Mouse (Mus musculus): ENCODE measurements around the gene Tead1. TPM values are rescaled to one million over a fixed set of nuclear protein-coding genes. Genes with fewer than 3 reads are reported as not detected.
A peak's percentile ranks its signal among the peaks of the same experiment; 100 is the strongest.

Tead1 gene
- polyA plus RNA-seq, 1 experiment from 2014 or later, result 15.9 TPM

DNA sequence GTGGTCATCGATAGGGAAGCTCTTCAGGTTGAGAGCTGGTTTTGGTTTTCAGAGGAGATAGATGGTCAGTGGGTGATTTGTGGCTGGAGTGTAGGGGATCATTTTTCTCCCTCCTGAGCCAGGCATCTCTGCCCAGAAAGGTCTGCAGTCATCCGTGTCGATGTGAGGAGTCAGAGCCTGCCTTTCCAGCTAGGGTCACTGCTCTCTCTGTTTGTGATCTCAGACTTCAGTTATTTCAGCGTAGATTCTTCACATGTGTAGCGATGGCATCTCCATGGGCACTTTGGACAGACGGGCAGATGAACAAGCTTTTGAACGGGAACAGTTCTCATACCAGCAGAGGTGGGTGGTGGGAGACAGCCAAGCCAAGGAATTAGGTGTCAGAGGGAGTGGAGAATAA, 106.2 kb downstream of the Tead1 start:
- Histone ChIP-seq H3K4me2 (no peak overlapping the region), H3K9ac (replicated peaks) (no peak overlapping the region), H3K27ac (replicated peaks) (no peak overlapping the region), H3K9me3 (replicated peaks) (no peaks in the 10 kb centered on the region), H3K4me1 (peaks cover 34% of the 10 kb centered on the region), H3K27me3 (replicated peaks) (no peaks in the 10 kb centered on the region), H3K36me3 (no peaks in the 10 kb centered on the region), H3K4me3 (replicated peaks) (no peak overlapping the region)
- WGBS, result 86% methylated on average over 7 of the region's 7 CpGs
- ATAC-seq (ENCODE audit: low FRiP score), result no peak

DNA sequence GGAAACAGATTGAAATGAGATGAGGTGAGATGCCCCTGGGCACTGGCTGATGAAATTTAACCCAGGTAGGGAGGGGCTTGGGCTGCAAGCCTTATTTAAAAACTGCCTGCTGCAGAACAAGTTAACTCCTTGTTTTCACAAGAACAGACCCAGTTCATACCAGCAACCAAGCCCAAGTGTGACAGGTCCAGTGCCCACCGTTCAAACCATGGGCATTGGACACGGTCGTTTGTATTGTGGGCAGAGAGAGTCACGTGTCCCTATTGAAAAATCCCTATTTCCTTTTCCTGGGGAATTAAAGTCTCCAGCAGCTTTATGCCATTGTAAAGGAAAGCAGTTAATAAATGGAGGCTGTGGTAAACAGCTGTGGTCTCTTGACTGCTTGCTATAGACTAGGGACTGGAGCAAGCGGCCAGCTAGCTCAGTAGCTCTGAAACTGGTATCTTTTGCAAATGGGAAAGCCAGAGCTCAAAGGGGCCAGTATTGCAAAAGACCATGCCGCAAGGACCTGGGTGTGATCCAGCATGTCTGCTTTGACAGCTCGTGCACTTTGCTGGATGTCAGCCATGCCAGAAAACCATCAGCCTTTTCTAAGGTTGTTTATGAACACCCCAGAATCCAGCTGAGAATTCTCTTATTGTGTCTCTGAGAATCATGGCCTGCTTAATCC, 107.6 kb downstream of the Tead1 start:
- no peak for ATAC-seq (ENCODE audit: low FRiP score)
- Histone ChIP-seq H3K4me1 (peaks cover 34% of the 10 kb centered on the region), H3K9ac (replicated peaks) (no peak overlapping the region), H3K27ac (replicated peaks) (peak overlapping the region; percentile 63), H3K27me3 (replicated peaks) (no peaks in the 10 kb centered on the region), H3K9me3 (replicated peaks) (no peaks in the 10 kb centered on the region), H3K4me3 (replicated peaks) (no peak overlapping the region), H3K4me2 (no peak overlapping the region; the same call in 1 of the 2 replicates), H3K36me3 (no peaks in the 10 kb centered on the region)
- WGBS, result 16% methylated on average over 7 of the region's 7 CpGs

DNA sequence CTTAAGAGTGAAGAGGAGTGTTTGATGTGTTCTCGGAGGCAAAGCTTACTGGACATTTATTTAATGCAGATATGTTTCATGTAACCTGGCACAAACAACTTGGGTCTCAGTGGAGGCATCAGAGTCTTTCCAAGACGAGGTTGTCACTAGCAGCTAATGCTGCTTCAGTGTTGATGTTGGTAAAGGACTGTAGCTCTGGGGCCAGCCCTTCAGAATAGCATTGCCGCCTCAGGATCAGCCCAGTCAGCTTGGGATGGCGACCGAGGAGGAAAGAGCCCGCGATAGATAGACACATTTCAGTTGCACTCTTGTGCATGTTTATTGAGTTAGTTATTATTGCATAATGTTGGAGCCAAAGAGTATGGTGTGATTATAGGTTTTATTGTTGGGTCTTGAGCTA, 108.2 kb downstream of the Tead1 start:
- peak overlapping the region; percentile 63 for H3K27ac ChIP-seq (replicated peaks)

DNA sequence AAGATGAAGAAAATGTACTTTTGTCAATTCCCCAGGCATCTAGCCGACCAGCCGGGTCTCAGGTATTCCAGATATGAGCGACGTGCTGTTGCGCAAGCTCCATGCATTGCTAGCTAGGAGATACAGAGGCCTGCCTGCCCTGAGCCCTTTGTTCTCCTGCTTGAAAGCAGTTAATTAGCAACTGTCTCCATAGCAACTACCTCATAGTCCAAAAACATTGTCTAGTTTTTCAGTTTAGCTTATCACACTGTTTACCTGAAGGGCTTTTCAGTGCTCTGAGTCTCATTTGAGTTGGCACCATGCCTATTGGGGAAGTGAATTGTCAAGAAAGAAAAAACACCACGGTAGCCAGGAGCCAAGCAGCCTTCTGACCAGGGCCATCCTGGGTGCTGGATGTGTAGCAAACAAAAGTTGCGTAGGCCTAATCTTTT, 109.2 kb downstream of the Tead1 start:
- ATAC-seq (ENCODE audit: low FRiP score), result peak; percentile 30; the same call in 1 of the 2 replicates
- 27% methylated on average over 7 of the region's 7 CpGs for WGBS

More for the DNA sequence above, 108.2 kb downstream of the Tead1 start:
- H3K4me3 ChIP-seq (replicated peaks), result no peak overlapping the region
- ATAC-seq (ENCODE audit: low FRiP score), result no peak
- H3K9me3 ChIP-seq (replicated peaks), result no peaks in the 10 kb centered on the region
- WGBS, result 71% methylated on average over 7 of the region's 7 CpGs
- H3K4me1 ChIP-seq, result peaks cover 34% of the 10 kb centered on the region
- no peak overlapping the region for H3K9ac ChIP-seq (replicated peaks)
- no peaks in the 10 kb centered on the region for H3K27me3 ChIP-seq (replicated peaks)
- H3K36me3 ChIP-seq, result no peaks in the 10 kb centered on the region
- H3K4me2 ChIP-seq, result no peak overlapping the region

DNA sequence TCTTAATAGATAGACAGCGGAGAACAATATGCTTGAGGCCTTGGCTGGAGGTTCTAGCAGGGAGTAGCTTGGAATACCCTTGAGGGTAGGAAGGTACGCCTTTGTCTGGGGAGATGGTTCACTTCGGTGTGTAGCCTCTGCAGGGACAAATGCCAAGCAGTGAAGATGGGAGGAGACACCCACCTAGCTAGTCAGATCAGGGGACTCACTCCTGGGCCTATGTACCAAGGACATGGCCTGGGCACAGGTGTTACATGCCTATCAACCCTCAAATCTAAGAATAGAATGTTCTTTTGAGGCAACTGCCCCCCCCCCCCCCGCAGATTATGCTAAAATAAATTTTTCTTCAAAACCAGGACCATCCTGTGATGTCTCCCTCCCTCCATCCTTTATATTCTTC, 110.6 kb downstream of the Tead1 start:
- ATAC-seq (ENCODE audit: low FRiP score), result no peak
- H3K4me2 ChIP-seq, result no peak overlapping the region
- H3K9ac ChIP-seq (replicated peaks), result no peak overlapping the region
- H3K36me3 ChIP-seq, result no peaks in the 10 kb centered on the region
- no peak overlapping the region for H3K4me3 ChIP-seq (replicated peaks)
- no peaks in the 10 kb centered on the region for H3K9me3 ChIP-seq (replicated peaks)
- WGBS, result 90% methylated on average over 4 of the region's 4 CpGs
- no peak overlapping the region for H3K27ac ChIP-seq (replicated peaks)
- H3K27me3 ChIP-seq (replicated peaks), result no peaks in the 10 kb centered on the region
- H3K4me1 ChIP-seq, result peaks cover 43% of the 10 kb centered on the region

More for the DNA sequence above, 109.2 kb downstream of the Tead1 start:
- no peaks in the 10 kb centered on the region for H3K27me3 ChIP-seq (replicated peaks)
- no peaks in the 10 kb centered on the region for H3K36me3 ChIP-seq
- no peak overlapping the region for H3K4me2 ChIP-seq
- H3K4me3 ChIP-seq (replicated peaks), result no peak overlapping the region
- no peak overlapping the region for H3K9ac ChIP-seq (replicated peaks)
- H3K9me3 ChIP-seq (replicated peaks), result no peaks in the 10 kb centered on the region
- H3K27ac ChIP-seq (replicated peaks), result peak overlapping the region; percentile 68
- H3K4me1 ChIP-seq, result peaks cover 34% of the 10 kb centered on the region

DNA sequence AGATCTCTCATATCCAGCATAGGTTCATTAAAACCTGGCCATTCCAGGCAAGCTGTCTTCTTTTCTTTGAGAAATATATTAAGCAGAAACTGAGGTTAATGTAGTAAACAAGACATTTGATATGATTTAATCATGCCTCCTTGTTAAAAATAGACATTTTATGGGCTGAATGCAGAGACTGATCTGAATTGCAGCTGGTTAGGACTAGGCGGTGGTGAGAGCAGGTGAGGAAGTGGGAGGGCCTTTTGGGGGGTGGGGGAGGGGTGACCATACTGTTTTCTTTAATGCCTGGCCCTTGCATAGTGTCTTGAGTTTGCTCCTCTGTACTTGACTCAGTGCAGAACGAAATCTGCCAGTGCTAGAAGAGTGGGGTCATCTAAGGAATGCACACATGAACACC, 111.2 kb downstream of the Tead1 start:
- WGBS, result 68% methylated on average over 2 of the region's 2 CpGs
- Histone ChIP-seq H3K36me3 (no peaks in the 10 kb centered on the region), H3K27me3 (replicated peaks) (no peaks in the 10 kb centered on the region), H3K4me3 (replicated peaks) (no peak overlapping the region), H3K9ac (replicated peaks) (no peak overlapping the region), H3K27ac (replicated peaks) (no peak overlapping the region; the same call in 1 of the 2 replicates), H3K4me2 (no peak overlapping the region), H3K4me1 (peaks cover 49% of the 10 kb centered on the region), H3K9me3 (replicated peaks) (no peaks in the 10 kb centered on the region)
- ATAC-seq (ENCODE audit: low FRiP score), result no peak

DNA sequence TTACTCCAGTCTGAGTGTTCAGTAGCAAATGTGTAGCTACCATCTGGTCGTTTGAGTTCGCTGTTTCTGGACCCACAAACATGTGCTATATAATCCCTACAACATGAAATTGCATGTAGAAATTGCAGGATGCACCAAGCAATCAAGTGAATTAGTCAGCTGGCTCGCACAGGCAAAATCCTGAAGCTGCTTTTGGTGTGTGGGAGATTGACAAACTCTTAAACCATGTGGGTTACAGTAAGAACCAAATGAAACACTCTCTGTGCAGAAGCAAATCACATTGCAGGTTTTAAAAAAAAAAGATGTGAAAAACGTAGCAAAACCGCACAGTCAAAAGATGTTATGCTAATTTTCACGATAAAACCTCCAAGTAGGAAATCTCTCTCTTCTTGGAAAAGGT, 113.6 kb downstream of the Tead1 start:
- Histone ChIP-seq H3K9me3 (replicated peaks) (no peaks in the 10 kb centered on the region), H3K27me3 (replicated peaks) (no peaks in the 10 kb centered on the region), H3K27ac (replicated peaks) (no peak overlapping the region), H3K4me2 (no peak overlapping the region), H3K4me1 (peaks cover 36% of the 10 kb centered on the region), H3K36me3 (no peaks in the 10 kb centered on the region), H3K4me3 (replicated peaks) (no peak overlapping the region), H3K9ac (replicated peaks) (no peak overlapping the region)
- 85% methylated on average over 6 of the region's 6 CpGs for WGBS
- no peak for ATAC-seq (ENCODE audit: low FRiP score)

DNA sequence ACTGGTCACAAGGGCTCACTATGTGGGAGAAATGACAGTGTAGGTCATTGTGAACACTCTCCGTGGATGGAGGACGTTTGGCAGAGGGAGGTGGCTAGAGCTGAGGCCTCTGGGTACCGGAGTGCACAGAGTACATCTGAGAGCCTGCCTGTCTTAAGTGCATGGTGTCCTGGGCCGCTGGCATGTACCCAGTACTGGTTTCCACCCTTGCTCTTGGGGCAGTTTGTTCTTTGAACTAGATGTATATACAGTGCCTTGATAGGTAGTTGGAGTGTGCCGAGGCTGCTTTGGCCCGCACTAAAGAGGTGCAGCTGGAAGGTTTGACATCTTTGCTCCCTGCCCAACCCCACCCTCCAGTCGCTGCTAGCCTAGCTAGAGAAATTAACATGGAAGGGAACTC, 114.8 kb downstream of the Tead1 start:
- peak overlapping the region; percentile 45; the same call in 1 of the 2 replicates for H3K27ac ChIP-seq (replicated peaks)
- H3K36me3 ChIP-seq, result no peaks in the 10 kb centered on the region
- 50% methylated on average over 7 of the region's 7 CpGs for WGBS

DNA sequence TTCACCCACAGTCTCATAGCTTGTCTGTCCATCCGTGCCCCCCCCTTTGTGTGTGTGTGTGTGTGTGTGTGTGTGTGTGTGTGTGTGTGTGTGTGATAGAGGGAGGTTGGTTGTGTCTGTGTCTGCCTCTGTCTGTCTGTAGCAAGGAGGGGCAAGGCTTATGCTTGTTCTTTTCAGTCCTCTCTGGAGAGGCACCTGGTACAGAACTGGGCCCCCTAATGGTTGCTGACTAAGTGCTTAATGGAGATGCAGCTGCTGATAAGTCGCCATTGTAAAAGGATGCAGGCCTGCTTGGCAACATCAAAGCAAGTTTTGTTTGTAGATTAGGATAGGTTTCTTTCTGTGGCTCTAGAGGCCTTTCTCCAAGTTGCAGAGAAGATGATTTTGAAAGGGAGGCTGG, 115.4 kb downstream of the Tead1 start:
- no peaks in the 10 kb centered on the region for H3K27me3 ChIP-seq (replicated peaks)
- H3K4me2 ChIP-seq, result no peak overlapping the region
- WGBS, result 9% methylated on average over 2 of the region's 2 CpGs
- peaks cover 21% of the 10 kb centered on the region for H3K4me1 ChIP-seq
- no peak overlapping the region for H3K4me3 ChIP-seq (replicated peaks)
- H3K27ac ChIP-seq (replicated peaks), result peak overlapping the region; percentile 45; the same call in 1 of the 2 replicates
- H3K9ac ChIP-seq (replicated peaks), result no peak overlapping the region
- H3K36me3 ChIP-seq, result no peaks in the 10 kb centered on the region
- H3K9me3 ChIP-seq (replicated peaks), result no peaks in the 10 kb centered on the region
- no peak for ATAC-seq (ENCODE audit: low FRiP score)

More for the DNA sequence above, 114.8 kb downstream of the Tead1 start:
- Histone ChIP-seq H3K9me3 (replicated peaks) (no peaks in the 10 kb centered on the region), H3K4me3 (replicated peaks) (no peak overlapping the region), H3K9ac (replicated peaks) (no peak overlapping the region), H3K4me1 (peaks cover 24% of the 10 kb centered on the region), H3K27me3 (replicated peaks) (no peaks in the 10 kb centered on the region), H3K4me2 (no peak overlapping the region)
- ATAC-seq (ENCODE audit: low FRiP score), result no peak

DNA sequence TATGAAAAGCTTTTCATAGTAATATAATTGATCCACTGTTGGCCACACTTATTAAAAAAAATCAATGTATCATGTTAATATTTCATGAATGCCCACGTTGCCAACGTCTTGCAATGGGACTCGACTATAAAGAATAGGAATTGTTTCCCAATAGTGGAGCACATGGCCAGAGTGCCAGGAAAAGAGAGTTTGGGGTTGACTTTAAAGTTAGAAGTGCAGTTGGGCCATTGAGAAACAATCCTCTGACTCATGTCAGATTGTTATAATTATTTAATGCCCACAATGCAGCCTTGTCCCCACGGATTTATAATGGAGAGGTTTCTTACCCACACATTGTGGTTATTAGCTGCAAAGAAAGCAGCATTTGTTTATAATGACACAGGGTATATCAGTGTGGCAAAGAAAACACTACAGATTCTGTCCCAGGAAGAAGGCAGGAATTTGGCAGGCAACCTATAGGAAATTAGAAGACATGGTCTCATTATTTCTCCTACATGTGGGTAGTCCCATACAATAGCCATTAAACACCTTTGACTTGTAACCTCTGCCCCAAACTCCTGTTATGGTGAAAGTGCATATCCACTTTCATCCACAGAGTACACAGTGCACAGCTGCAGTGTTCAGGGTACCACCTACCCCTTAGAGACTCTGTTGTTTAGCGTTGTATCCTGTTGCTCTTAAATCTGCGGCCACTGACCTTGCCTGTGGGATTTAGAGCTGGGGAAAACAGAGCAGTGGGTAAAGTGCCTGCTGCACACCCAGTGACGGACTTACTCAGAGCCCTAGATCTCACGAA, 118.6 kb downstream of the Tead1 start:
- peaks cover 34% of the 10 kb centered on the region for H3K4me1 ChIP-seq
- H3K36me3 ChIP-seq, result no peaks in the 10 kb centered on the region
- no peak overlapping the region for H3K4me3 ChIP-seq (replicated peaks)
- no peaks in the 10 kb centered on the region for H3K9me3 ChIP-seq (replicated peaks)
- no peaks in the 10 kb centered on the region for H3K27me3 ChIP-seq (replicated peaks)
- WGBS, result 78% methylated on average over 8 of the region's 8 CpGs
- H3K4me2 ChIP-seq, result no peak overlapping the region
- no peak overlapping the region for H3K9ac ChIP-seq (replicated peaks)
- no peak overlapping the region for H3K27ac ChIP-seq (replicated peaks)
- ATAC-seq (ENCODE audit: low FRiP score), result no peak

DNA sequence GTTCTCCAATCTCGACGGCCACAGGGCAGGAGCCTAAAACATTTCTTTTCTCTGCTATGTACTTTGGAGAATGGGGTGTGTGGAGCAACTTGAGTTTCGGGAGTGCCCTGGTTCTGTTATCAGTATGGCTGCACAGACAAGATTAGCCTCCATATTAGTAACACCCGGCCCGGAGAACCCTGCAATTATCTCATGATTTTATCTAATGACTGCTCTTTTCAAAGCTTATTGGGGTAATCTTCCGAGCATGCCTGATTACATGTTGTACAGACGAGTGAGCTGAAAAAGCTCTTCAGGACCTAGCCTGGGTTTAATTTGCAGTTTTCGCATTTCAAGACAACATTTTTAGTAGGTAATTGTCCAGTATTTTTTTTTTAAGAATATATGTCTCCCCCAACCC, 122.6 kb downstream of the Tead1 start:
- no peaks in the 10 kb centered on the region for H3K36me3 ChIP-seq
- H3K9ac ChIP-seq (replicated peaks), result no peak overlapping the region
- H3K9me3 ChIP-seq (replicated peaks), result no peaks in the 10 kb centered on the region
- no peaks in the 10 kb centered on the region for H3K27me3 ChIP-seq (replicated peaks)
- no peak overlapping the region for H3K4me3 ChIP-seq (replicated peaks)
- no peak overlapping the region for H3K4me2 ChIP-seq
- H3K27ac ChIP-seq (replicated peaks), result no peak overlapping the region; the same call in 1 of the 2 replicates
- WGBS, result 58% methylated on average over 8 of the region's 8 CpGs
- ATAC-seq (ENCODE audit: low FRiP score), result no peak
- peaks cover 27% of the 10 kb centered on the region; the same call in 1 of the 2 replicates for H3K4me1 ChIP-seq

All from neural tube, embryonic 15.5 days (tissue).